Mouse (Mus musculus) kidney, adult 2 months (tissue): Measurements from ENCODE around the gene Man2c1. TPM values are rescaled to one million over a fixed set of nuclear protein-coding genes. Genes with fewer than 3 reads are reported as not detected.

ENCODE experiments used
- DNase-seq: peaks from one replicate; pipeline ENCODE4 v3.0.0; 2021
- H3K27ac ChIP-seq: fragments of 200-500 bp; 2 replicates; pipeline ENCODE4 v1.5.1; 2012; ENCODE audit warnings: low read depth, low read length, control low read depth, inconsistent platforms; ENCODE audit not compliant: insufficient read depth
- H3K27me3 ChIP-seq: fragments of 200-500 bp; replicated peaks from 2 replicates; pipeline ENCODE4 v1.6.1; 2012; ENCODE audit warnings: mild to moderate bottlenecking, moderate library complexity, low read length, inconsistent platforms; ENCODE audit not compliant: control insufficient read depth, insufficient read depth
- H3K36me3 ChIP-seq: fragments of 200-500 bp; 2 replicates; pipeline ENCODE4 v1.6.1; 2012; ENCODE audit warnings: mild to moderate bottlenecking, moderate library complexity, low read length, inconsistent platforms; ENCODE audit not compliant: control insufficient read depth, insufficient read depth
- H3K4me1 ChIP-seq: fragments of 200-500 bp; 2 replicates; pipeline ENCODE4 v1.6.1; 2011; ENCODE audit warnings: low read length; ENCODE audit not compliant: control insufficient read depth, insufficient read depth
- H3K4me3 ChIP-seq: fragments of 200-500 bp; 2 replicates; pipeline ENCODE4 v1.5.1; 2011; ENCODE audit warnings: mild to moderate bottlenecking, low read depth, low read length, control low read depth; ENCODE audit not compliant: insufficient read depth
- CTCF ChIP-seq: fragments of 200-500 bp; conservative IDR thresholded peaks from 2 replicates; pipeline ENCODE4 v1.5.1; 2011; ENCODE audit warnings: low read depth, mild to moderate bottlenecking, control low read depth, low read length, moderate library complexity, mixed read lengths; ENCODE audit not compliant: insufficient read depth, insufficient read length
- POLR2A ChIP-seq: fragments of 200-500 bp; IDR thresholded peaks from one replicate; pipeline ENCODE4 v1.6.1; 2011; ENCODE audit warnings: low read depth, low read length, control low read depth
- WGBS: fragments of 180-500 bp; shearing (Covaris S2); methylation state at CpG from one replicate; pipeline ENCODE4 v1.1.7; 2018; 5-methylcytosine and 5-hydroxymethylcytosine counted together
- polyA plus RNA-seq: library from polyadenylated mRNA; depleted of rRNA; stranded (reverse); fragments of >200 nt; gene quantifications from 2 replicates; pipeline ENCODE4 v1.2.3, GENCODE M21; 2012

The Man2c1 gene
- polyA plus RNA-seq, 1 experiment = 177 TPM

DNA sequence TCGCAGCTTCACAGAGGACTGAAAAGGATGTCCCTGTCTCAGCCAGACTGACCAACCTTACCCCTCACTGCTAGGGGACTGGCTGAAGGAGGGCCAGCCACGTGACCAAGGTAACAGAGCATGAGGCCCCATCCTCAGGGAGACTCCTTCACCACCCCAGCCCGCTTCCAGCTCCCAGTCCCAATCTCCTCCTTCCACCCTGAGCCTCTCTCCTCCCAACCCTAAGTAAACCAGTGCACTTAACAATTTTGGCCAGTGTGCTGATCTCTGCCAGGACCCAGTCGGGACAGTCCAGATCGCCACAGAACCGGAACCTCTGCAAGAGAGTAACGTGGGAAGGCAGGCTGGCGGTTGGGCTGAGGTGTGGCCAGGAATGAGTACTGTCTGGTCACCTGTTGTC is 26.3 kb downstream of the Man2c1 start:
- TF ChIP-seq POLR2A (no peak), CTCF (no peak)
- Histone ChIP-seq H3K27me3 (no peaks in the 10 kb centered on the region), H3K27ac (no peak overlapping the region), H3K4me3 (no peak overlapping the region), H3K4me1 (peaks cover 3% of the 10 kb centered on the region; the same call in 1 of the 2 replicates), H3K36me3 (no peaks in the 10 kb centered on the region)
- 83% methylated on average over 8 of the region's 8 CpGs for WGBS
- no peak for DNase-seq

DNA sequence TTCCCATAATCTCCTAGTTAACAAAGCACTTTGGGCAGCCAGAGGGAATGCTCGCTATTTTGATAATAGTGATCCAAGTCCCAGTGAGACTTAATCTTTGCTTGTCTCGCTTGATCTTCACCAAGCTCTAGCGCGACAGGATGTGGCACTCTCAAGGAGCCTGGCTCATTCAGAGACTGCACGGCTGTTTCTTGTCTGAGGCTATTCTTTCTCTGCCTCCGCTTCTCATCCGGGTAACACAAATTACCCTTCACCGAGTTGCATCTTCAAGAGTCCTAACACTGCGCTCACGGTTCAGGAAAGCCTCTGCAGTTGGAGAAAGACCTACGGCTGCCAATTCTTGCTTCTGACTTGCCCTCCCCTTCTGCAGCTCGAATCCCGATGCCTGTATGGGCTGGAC is 27.0 kb downstream of the Man2c1 start:
- Histone ChIP-seq H3K27me3 (no peaks in the 10 kb centered on the region), H3K27ac (no peak overlapping the region), H3K4me1 (peaks cover 3% of the 10 kb centered on the region; the same call in 1 of the 2 replicates), H3K36me3 (no peaks in the 10 kb centered on the region), H3K4me3 (peak overlapping the region; percentile 77)
- TF ChIP-seq POLR2A = no peak
- no peak for TF ChIP-seq CTCF
- no peak for DNase-seq
- 25% methylated on average over 13 of the region's 13 CpGs for WGBS

DNA sequence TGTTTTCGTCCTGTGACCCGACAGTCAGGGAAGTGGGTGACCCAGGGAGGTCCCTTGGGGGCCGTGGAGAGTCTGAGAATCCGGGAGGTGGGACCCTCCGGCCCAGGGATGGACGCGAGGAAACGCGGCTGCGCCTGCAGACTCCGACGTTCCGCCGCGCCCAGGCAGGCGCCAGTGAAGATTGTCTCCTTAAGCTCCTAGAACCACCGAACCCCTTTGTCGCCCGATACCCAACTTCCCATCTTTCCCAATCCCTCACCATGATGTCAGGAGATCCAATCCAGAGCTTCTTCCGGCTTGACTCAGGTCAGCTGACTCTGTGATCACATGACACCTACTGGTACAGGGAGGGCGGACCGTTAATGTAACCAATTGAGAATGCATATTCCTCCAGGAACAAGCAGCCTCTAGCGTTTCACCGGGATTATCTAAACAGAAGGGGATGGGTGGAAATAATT is 27.6 kb downstream of the Man2c1 start, which contains the start of gene Commd4:
Gene Commd4, minus strand, starts transcription at position 319 of the 458 bp plus-strand sequence.
- no peak for TF ChIP-seq CTCF
- TF ChIP-seq POLR2A = no peak
- DNase-seq = peak; percentile 97
- H3K27ac ChIP-seq = no peak within 1 kb of the TSS
- peaks cover 3% of the 10 kb centered on the region; the same call in 1 of the 2 replicates for H3K4me1 ChIP-seq
- WGBS = under 1% methylated on average over 24 of the region's 24 CpGs
- no peaks in the 10 kb centered on the region for H3K27me3 ChIP-seq
- H3K4me3 ChIP-seq = peak within 1 kb of the TSS; percentile 77
- no peaks in the 10 kb centered on the region for H3K36me3 ChIP-seq

DNA sequence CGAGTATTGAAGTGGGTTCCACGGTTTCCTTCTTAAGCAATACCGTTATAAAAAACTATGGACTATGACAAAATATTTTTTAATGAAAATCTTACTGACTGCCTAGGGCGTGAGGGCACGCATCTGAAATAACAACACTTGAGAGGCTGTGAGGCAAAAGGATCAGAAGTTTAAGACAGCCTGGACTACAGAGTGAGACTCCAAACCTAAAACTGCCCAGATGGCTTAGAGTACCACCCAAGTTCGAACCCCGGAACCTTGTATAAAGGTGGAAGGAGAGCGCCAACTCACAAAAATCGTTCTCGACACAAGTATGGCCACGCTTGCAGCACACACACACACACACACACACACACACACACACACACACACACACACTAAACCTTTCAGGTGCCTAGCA is 28.0 kb downstream of the Man2c1 start:
- H3K4me3 ChIP-seq = peak overlapping the region; percentile 77
- no peaks in the 10 kb centered on the region for H3K27me3 ChIP-seq
- H3K27ac ChIP-seq = no peak overlapping the region
- H3K36me3 ChIP-seq = no peaks in the 10 kb centered on the region
- WGBS = 37% methylated on average over 11 of the region's 11 CpGs
- no peak for DNase-seq
- peaks cover 3% of the 10 kb centered on the region; the same call in 1 of the 2 replicates for H3K4me1 ChIP-seq
- TF ChIP-seq POLR2A = no peak
- no peak for TF ChIP-seq CTCF

DNA sequence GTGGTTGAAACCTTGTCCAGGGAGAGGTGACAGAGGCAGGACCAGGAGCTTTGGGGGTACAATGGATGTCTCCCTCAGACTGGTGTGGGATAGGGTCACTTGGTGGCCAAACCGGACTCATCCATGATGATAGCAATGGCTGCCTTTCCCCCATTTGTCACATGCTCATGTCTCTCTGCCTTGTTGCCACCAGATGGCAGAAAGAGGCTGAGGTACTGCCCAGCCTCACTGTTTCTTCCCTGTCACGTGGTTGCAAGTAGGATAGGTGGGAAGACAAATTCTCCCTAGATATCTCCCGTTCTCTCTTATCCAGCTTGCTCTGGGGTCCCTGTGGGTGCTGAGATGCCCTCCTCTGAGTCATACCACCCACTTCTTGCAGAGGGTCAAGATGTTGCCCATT is 32.0 kb downstream of the Man2c1 start:
- H3K4me1 ChIP-seq = peaks cover 3% of the 10 kb centered on the region; the same call in 1 of the 2 replicates
- TF ChIP-seq CTCF = peak; percentile 84
- no peak for TF ChIP-seq POLR2A
- DNase-seq = peak; percentile 45
- H3K36me3 ChIP-seq = no peaks in the 10 kb centered on the region
- H3K4me3 ChIP-seq = no peak overlapping the region
- no peaks in the 10 kb centered on the region for H3K27me3 ChIP-seq
- H3K27ac ChIP-seq = no peak overlapping the region
- 1% methylated on average over 3 of the region's 3 CpGs for WGBS

DNA sequence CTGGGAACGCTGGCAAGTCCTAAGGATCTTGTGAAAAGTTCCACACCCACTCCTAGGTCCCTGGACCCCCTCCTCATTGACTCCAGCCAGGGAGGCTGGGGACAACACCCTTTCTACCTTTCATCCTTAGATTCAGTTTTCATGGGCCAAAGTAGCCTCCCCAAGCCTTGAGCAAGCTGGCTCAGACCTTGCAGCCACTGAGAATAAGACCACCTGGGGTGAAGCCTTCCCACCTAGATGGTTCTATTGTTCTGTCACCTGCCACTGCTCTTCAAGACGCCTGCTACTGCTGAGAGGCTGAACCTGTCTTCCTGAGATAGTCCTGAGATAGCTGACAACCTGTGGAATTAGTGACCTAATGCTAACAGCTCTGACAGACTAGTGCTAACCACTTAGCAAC is 32.6 kb downstream of the Man2c1 start:
- no peak for TF ChIP-seq POLR2A
- no peak for TF ChIP-seq CTCF
- Histone ChIP-seq H3K27me3 (no peaks in the 10 kb centered on the region), H3K36me3 (no peaks in the 10 kb centered on the region), H3K4me3 (no peak overlapping the region), H3K4me1 (no peaks in the 10 kb centered on the region), H3K27ac (no peak overlapping the region)
- 53% methylated on average over 2 of the region's 2 CpGs for WGBS
- no peak for DNase-seq

DNA sequence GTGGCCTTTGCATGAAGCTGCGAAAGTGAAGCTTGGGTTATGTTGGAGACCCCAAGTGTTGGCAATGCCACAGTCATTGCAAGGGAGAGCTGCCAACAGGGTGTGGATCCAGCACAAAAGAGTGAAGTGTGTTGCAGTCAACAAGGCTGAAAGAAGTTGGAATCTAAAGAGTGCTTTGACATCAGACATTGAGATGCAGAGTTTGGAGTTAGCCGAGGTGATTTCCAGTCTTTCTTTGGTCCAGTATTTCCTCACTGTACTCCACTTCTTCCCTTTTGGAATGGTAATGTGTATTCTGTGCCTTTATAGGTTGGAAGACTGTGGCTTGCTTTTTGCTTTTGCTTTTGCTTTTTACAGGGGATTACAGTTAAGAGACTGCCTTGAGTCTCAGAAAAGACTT is 35.7 kb downstream of the Man2c1 start:
- WGBS = 84% methylated on average over 2 of the region's 2 CpGs
- no peak overlapping the region for H3K27ac ChIP-seq
- no peaks in the 10 kb centered on the region for H3K36me3 ChIP-seq
- TF ChIP-seq POLR2A (no peak), CTCF (no peak)
- H3K27me3 ChIP-seq = no peaks in the 10 kb centered on the region
- no peak for DNase-seq
- H3K4me1 ChIP-seq = no peaks in the 10 kb centered on the region
- H3K4me3 ChIP-seq = no peak overlapping the region
